ENCODE assay signal across 8 mouse cellular contexts in genomic region chr11:77792566-77792909, GRCm38 (mm10). TPM values are rescaled to one million over a fixed set of nuclear protein-coding genes. Genes with fewer than 3 reads are reported as not detected.
A peak's percentile ranks its signal among the peaks of the same experiment; 100 is the strongest.
DNase-seq lines count a peak whose midpoint lies in the region; ATAC-seq lines count a peak whose summit lies in the region.
"Had no signal": no experiment of that assay in that cellular context is flagged by ENCODE, and none has a peak within 500 bp of the region (broad histone marks: within the 10 kb centered on the region; RNA-seq: fewer than 3 reads in every experiment).

No protein-coding gene starts in this region.

- H3K9me3 ChIP-seq in lung, embryonic 16.5 days (ENCODE audit: control insufficient read depth, low read length): no peaks in the 10 kb centered on the region
- H3K9me3 ChIP-seq in forebrain, embryonic 10.5 days: no peaks in the 10 kb centered on the region
- no peaks in the 10 kb centered on the region for H3K9me3 ChIP-seq in intestine, embryonic 16.5 days (ENCODE audit: control insufficient read depth, low read length)
- no peaks in the 10 kb centered on the region for H3K9me3 ChIP-seq in stomach, embryonic 15.5 days

- H3K4me3 ChIP-seq in lung, embryonic 16.5 days (ENCODE audit: low read length): no peak overlapping the region
- peak overlapping the region; percentile 55; the same call in 1 of the 2 replicates for H3K4me3 ChIP-seq in forebrain, embryonic 10.5 days
- H3K4me3 ChIP-seq in intestine, embryonic 16.5 days (ENCODE audit: low read length): no peak overlapping the region
- H3K4me3 ChIP-seq in stomach, embryonic 15.5 days (replicated peaks): no peak overlapping the region

- WGBS in lung, embryonic 16.5 days: 47% methylated on average over 7 of the region's 7 CpGs
- 74% methylated on average over 7 of the region's 7 CpGs for WGBS in forebrain, embryonic 10.5 days
- WGBS in intestine, embryonic 16.5 days: 75% methylated on average over 7 of the region's 7 CpGs
- 76% methylated on average over 7 of the region's 7 CpGs for WGBS in stomach, embryonic 15.5 days

- no peak for DNase-seq in lung, adult 18-20 months
- no peak for DNase-seq in forebrain, embryonic 10.5 days (ENCODE audit: extremely low spot score, low spot score)
- DNase-seq in gastrocnemius, postnatal 25 days: no peak
- DNase-seq in embryo, embryonic 11 days: no peak

- ATAC-seq in lung, embryonic 16.5 days (ENCODE audit: low read depth): no peak
- no peak for ATAC-seq in intestine, embryonic 16.5 days
- ATAC-seq in stomach, embryonic 15.5 days (ENCODE audit: insufficient read depth, low FRiP score, low read depth): no peak

- no peaks in the 10 kb centered on the region for H3K27me3 ChIP-seq in lung, embryonic 16.5 days (ENCODE audit: control insufficient read depth, insufficient read depth, low read depth, low read length)
- H3K27me3 ChIP-seq in forebrain, embryonic 10.5 days (ENCODE audit: poor library complexity, severe bottlenecking): no peaks in the 10 kb centered on the region
- no peaks in the 10 kb centered on the region for H3K27me3 ChIP-seq in intestine, embryonic 16.5 days (replicated peaks; ENCODE audit: control insufficient read depth, insufficient read depth, low read length)
- H3K27me3 ChIP-seq in stomach, embryonic 15.5 days (replicated peaks): no peaks in the 10 kb centered on the region

- H3K4me1 ChIP-seq in lung, embryonic 16.5 days (replicated peaks; ENCODE audit: control insufficient read depth, insufficient read depth, low read length): peaks cover 37% of the 10 kb centered on the region
- peaks cover 40% of the 10 kb centered on the region for H3K4me1 ChIP-seq in forebrain, embryonic 10.5 days
- H3K4me1 ChIP-seq in intestine, embryonic 16.5 days (ENCODE audit: control insufficient read depth, insufficient read depth, low read length): peaks cover 31% of the 10 kb centered on the region
- peaks cover 24% of the 10 kb centered on the region for H3K4me1 ChIP-seq in stomach, embryonic 15.5 days

- H3K36me3 ChIP-seq in lung, embryonic 16.5 days (ENCODE audit: control insufficient read depth, insufficient read depth, low read length): no peaks in the 10 kb centered on the region
- H3K36me3 ChIP-seq in forebrain, embryonic 10.5 days (replicated peaks): no peaks in the 10 kb centered on the region
- H3K36me3 ChIP-seq in intestine, embryonic 16.5 days (ENCODE audit: control insufficient read depth, insufficient read depth, low read length): no peaks in the 10 kb centered on the region
- no peaks in the 10 kb centered on the region for H3K36me3 ChIP-seq in stomach, embryonic 15.5 days

- peak overlapping the region; percentile 97 for H3K27ac ChIP-seq in lung, embryonic 16.5 days (ENCODE audit: low read length)
- H3K27ac ChIP-seq in forebrain, embryonic 10.5 days: peak overlapping the region; percentile 80
- H3K27ac ChIP-seq in intestine, embryonic 16.5 days (ENCODE audit: low read length): peak overlapping the region; percentile 13
- peak overlapping the region; percentile 78; the same call in 1 of the 2 replicates for H3K27ac ChIP-seq in stomach, embryonic 15.5 days

- H3K4me2 ChIP-seq in lung, embryonic 16.5 days (ENCODE audit: low read depth, low read length): peak overlapping the region; percentile 52
- H3K4me2 ChIP-seq in intestine, embryonic 16.5 days (ENCODE audit: low read depth, low read length): no peak overlapping the region
- H3K4me2 ChIP-seq in stomach, embryonic 15.5 days: peak overlapping the region; percentile 66

- H3K9ac ChIP-seq in lung, embryonic 16.5 days (ENCODE audit: low read length): peak overlapping the region; percentile 8; the same call in 1 of the 2 replicates
- H3K9ac ChIP-seq in intestine, embryonic 16.5 days (ENCODE audit: low read depth, low read length): no peak overlapping the region
- H3K9ac ChIP-seq in stomach, embryonic 15.5 days: no peak overlapping the region

RNA-seq across cellular contexts. Expression of gene Gm10277, which starts 5.0 kb away (rescaled TPM):
- polyA plus RNA-seq in lung, embryonic 16.5 days (2015; fragmentation: Nextera tagmentation; extraction: Ambion mirVana): 1.8 and 2.5 TPM in 2 replicates
- polyA plus RNA-seq in forebrain, embryonic 10.5 days (2016; fragmentation: Nextera tagmentation; extraction: Ambion mirVana): 0.92 and 1.2 TPM in 2 replicates
- 0.89 and 1.0 TPM in 2 replicates for polyA plus RNA-seq in intestine, embryonic 16.5 days (2015; fragmentation: Nextera tagmentation; extraction: Ambion mirVana)
- polyA plus RNA-seq in stomach, embryonic 15.5 days (2015; fragmentation: Nextera tagmentation; extraction: Ambion mirVana): 1.5 and 1.6 TPM in 2 replicates
- total RNA-seq in gastrocnemius, postnatal 25 days (2021): not detected
- polyA plus RNA-seq: brain, embryonic 14.5 days had no signal

RNA-seq across cellular contexts. Expression of gene Myo18a, which starts 29.5 kb away (rescaled TPM):
- polyA plus RNA-seq in lung, embryonic 16.5 days (2015; fragmentation: Nextera tagmentation; extraction: Ambion mirVana): 39.0 and 42.1 TPM in 2 replicates
- polyA plus RNA-seq in forebrain, embryonic 10.5 days (2016; fragmentation: Nextera tagmentation; extraction: Ambion mirVana): 25.9 and 26.4 TPM in 2 replicates
- 31.2 and 31.8 TPM in 2 replicates for polyA plus RNA-seq in intestine, embryonic 16.5 days (2015; fragmentation: Nextera tagmentation; extraction: Ambion mirVana)
- polyA plus RNA-seq in stomach, embryonic 15.5 days (2015; fragmentation: Nextera tagmentation; extraction: Ambion mirVana): 29.7 and 29.9 TPM in 2 replicates
- 100 to 1,000 TPM; 329 to 377 TPM for total RNA-seq in gastrocnemius, postnatal 25 days (2021)

Comparison
In these comparisons a context has a peak if more than half of its experiments do, and no peak if none do; other contexts are left out.
1. H3K27ac ChIP-seq: peak in every context shown above with its lines; median percentile 97 in lung, embryonic 16.5 days; 80 in forebrain, embryonic 10.5 days; 78 in stomach, embryonic 15.5 days; 13 in intestine, embryonic 16.5 days.